Mouse (Mus musculus) v-Abl transformed pro-B cells (cell line): ENCODE data around the gene Ostf1.

ENCODE experiments used
- in situ Hi-C, 2 experiments: fragments of 400-800 bp; cut with MboI; formaldehyde crosslinking; loops; one replicate each; pipeline ENCODE4 v1.15.1; 2025; ENCODE audit not compliant: unreplicated experiment in 2 of 2

Ostf1 gene

DNA sequence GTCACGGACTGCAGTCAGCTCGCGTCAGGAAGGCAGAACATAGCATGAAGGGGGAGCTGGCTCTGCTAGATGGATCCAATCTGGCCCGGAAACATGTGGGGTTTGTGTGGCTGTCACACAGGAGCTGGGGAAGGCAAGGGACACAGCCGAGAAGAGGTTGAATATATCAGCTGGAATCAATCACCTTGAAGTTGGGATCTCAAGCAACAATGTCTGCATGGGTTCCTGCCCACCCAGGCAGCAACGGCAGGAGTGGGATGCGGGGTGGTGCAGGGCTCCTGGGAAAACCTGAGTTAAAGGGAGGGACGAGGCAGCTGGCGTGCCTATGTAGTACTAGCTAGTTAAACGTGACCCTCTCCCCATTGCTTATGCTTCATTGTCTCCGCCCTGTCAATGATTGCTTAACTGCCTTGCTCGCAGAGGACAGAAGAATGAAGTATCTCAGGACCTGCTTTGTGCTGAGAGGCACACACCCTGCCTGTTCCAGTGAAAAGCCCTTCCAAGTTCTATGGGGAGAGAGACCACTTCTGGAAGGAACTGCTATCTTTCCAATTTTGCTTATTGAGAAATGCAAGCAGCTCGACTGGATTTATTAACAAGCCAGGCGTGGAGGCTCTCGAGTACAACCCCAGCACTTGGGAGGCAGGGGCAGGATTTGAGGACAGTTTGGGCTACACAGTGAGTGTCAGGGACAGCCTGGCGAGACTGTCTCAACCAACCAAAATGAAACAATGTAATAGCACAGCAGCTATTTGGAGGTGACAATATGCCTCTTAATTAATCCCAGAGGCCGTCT, 53.2 kb downstream of the Ostf1 start:
- in situ Hi-C loops: no loop called here

DNA sequence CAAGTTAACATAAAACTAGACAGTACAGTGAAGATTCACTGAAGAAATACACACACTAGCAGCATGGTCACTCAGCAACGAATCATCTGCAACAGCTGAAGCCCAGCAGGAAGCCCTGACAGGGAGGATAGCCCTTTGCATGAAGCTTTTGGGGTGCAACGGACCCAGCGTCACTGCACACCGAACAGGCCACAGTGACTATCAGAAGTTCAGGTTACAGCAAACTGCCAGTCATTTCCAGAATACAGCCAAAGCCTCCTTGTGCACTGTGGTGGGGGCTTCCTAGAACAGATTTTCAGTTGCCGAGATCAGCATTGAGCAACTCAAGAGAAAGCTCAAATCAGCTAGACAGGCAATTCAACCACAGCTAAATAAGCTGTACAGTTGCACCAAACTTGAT, 54.3 kb downstream of the Ostf1 start:
- in situ Hi-C loops: no loop called here

DNA sequence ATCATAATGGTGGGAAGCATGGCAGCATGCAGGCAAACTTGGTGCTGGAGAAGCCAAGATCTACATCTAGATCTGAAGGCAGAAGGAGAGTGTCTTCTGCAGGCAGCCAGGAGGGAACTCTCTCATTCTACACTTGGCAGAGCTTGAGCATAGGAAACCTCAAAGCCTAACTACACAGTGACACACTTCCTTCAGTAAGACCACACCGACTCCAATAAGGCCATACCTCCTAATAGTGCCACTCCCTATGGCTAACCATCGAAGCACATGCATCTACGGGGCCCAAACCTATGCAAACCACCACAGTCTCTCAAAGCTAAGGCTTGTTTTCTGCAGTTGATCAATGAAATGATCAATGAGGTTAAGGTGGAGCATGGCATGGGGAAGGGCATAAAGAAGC, 55.7 kb downstream of the Ostf1 start:
- in situ Hi-C loops: no loop called here

DNA sequence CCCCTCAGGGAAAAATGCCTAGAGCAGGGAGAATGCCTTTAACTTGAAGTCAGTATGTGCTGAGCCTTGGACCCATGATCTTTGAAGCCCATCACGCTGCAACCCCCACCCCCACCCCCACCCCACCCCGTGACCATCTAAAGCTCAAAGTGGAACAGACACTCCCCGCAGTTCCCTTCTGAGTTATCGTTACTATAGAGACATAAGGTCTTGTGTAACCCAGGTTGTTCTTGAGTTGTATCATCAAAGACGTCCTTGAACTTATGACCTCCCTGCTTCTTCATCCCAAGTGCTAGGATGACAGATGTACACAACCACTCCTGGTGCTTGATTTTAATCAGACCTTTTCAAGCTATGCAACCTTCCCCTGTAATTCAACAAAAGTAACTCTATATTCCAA, 57.7 kb downstream of the Ostf1 start:
- in situ Hi-C loops: loop anchor here (25.0 kb wide), 2 partner anchors 263 to 1212 kb away; partner anchors contain the start of gene Gcnt1 (in 1 of the 2)

DNA sequence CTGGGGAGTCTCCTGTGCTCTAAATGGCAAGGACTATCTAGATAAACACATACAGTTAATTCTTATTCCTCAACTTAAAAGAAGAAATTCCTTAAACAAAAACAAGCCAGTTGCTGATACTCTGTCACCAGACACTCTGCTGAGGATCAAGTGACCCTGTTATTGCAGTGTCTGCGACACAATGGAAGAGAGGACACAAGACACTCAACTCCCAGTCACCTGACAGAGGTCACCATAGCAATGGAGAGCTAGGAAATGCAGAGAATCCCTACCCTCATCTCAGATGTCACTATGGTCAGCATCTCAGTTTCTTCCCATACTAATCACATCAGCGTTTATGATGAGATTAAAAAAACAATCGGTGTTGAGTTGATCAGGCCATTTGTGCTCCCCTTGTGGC, 58.2 kb downstream of the Ostf1 start:
- in situ Hi-C loops: loop anchor here (25.0 kb wide), 2 partner anchors 264 to 1211 kb away; partner anchors contain the start of gene Gcnt1 (in 1 of the 2)

DNA sequence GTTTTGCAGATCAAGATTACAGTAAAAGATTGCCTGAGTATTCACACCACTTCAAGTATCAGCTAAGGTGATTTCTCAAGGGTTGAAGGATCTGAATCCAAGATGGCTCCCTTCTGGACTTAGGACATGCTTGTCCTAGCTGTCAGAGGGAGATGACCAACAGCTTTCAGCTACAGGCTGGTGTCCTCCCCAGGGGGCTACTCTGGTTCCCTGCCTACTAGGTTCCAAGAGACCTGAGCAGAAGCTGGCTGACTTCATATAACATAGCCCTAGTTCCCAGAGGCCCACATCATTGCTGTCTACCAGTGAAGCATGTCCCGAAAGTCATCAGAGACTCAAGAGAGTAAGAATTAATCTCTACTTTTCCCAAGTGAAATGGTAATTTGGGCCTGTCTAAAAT, 62.1 kb downstream of the Ostf1 start:
- in situ Hi-C loops: loop anchor here (25.0 kb wide), 2 partner anchors 268 to 1207 kb away; partner anchors contain the start of gene Gcnt1 (in 1 of the 2)

DNA sequence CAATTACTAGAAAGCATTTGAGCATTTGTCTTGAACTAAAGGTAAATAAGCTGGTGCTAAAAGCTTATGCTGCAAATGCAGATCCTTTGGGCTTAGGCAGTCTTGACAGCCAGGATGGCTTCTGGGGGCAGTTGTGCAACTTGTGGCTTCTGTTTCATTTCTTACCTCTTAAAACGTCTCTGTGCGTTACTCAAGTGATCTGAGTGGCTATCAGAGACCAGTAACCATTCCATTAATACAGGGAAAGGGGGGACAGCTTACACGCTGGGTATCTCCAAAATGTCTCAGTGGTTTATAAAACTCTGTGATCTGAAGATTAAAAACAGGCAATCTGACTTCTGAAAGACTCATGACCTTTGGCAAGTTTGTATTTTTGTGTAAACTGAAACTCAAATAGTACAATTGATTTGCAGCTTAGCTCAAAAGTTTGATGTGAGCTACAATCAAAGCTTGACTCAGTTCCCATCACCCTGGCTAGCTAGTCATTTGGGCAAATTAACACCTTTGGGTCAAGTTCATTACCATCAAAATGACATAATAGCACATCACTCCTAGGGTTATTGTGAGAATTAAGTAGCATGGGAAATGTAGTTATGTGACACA, 62.7 kb downstream of the Ostf1 start:
- in situ Hi-C loops: loop anchor here (25.0 kb wide), 2 partner anchors 268 to 1207 kb away; partner anchors contain the start of gene Gcnt1 (in 1 of the 2)

DNA sequence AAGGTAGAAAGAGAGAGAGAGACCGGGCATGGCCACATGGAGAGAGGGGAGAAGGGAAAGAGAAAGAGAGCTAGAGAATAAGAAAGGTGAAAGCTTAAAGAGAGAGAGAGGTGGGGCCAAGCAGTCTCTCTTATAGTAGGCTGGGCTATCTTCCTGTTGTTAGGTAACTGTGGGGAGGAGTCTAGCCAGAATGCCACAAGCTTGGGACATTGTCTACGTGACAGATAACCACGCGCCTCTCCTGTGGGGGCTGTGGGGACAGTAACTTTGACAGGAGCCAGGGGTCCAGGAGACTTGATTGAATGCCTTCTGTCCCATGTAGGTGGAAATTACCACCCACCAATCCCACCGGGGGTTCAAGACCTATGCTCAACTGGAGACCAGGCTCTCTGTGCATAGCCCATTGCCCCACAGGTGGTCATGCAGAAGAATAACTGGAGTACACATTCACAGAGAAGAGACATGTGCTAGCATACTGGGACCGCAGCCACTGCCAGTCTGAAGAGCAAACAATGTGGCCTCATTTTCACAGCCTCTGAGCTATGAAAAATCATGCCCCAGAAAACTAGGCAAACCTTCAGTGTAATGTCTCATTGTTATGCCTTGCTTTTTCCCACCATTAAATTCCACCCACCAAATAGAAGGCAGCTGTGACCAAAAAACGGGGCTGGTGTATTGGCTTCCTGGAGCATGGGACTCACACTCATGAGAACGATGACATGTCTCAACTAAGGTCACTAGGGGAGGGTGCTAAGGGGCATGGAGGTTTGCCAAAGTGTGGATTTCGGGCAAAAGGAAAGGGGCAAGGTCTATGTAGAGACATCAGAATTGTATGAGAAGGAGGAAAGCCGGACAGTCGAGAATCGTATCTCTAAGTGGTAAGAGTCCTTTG, 63.4 kb downstream of the Ostf1 start:
- in situ Hi-C loops: loop anchor here (25.0 kb wide), 2 partner anchors 269 to 1206 kb away; partner anchors contain the start of gene Gcnt1 (in 1 of the 2)

DNA sequence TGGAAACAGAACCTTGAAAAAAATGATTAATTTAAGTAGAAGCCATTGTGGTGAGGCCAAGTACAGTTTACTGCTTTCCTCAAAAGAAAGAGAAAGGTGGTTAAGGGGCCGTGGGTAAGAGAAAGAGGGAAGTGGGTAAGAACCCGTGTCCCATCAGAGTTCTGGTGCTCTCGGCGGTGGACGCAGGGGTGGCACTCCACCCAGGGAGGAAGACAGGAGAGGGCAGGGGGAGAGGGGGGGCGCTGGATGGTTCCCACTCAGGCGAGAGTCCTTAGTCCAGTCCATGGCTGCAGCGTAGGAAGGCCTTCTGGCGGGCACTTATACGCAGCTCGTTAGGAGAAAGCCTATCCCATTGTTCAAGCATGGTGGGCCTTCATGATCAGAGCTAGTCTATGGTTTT, 64.1 kb downstream of the Ostf1 start:
- in situ Hi-C loops: loop anchor here (25.0 kb wide), 2 partner anchors 270 to 1205 kb away; partner anchors contain the start of gene Gcnt1 (in 1 of the 2)

DNA sequence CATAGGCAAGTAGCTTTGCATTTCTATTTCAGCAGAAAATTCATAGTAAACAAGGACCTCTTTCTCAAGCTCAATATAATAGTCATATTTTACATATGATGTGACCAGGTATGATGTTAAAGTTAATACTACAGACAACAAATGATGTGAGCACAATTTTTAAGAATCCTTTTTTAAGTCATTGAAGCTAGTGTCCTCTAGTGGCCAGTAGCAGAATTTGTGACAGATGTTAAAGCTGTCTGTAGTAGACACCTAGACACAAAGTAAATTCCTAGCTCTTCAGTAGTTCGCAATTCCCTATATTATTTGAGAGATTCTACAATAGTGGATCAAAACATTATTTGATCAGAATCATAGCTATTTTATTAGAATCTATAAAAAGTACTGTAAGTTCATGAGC, 73.9 kb downstream of the Ostf1 start:
- in situ Hi-C loops: loop anchor here (25.0 kb wide), 2 partner anchors 280 to 1195 kb away; partner anchors contain the start of gene Gcnt1 (in 1 of the 2)

DNA sequence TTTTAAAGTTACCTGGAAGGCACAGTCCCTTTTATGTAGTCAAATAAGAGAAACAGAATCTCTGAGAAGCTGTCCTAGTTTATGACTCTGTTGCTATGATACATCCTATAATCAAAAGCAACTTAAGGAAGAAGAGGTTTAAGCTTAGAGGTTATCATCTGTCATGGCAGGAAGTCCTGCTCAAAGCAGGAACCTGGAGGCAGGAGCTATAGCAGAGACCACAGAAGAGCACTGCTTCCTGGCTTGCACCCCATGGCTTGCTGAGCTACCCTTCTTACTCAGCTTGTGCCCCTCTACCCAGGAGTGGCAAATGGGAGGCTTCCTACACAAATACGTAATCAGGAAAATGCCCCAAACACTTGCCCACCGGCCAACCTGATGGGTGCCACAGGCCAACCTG, 76.0 kb downstream of the Ostf1 start:
- in situ Hi-C loops: loop anchor here (25.0 kb wide), 2 partner anchors 282 to 1193 kb away; partner anchors contain the start of gene Gcnt1 (in 1 of the 2)

DNA sequence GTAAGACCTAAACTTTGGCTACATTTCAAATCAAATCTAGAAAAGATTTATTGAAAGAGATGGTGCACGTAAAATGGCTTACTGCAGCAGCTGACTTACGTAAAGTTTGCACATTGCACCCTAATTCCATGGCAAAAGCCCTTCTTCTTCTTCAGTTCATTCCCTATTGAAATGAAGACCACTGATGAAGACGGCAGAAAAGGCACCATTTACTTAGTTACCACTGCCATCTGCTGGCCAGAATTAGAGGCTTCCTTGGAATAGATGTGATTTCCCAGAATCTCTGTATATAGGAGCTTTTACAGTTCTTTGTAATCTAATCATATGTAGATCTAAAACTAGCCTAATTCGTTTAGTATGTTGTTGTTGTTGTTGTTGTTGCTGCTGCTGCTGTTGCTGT, 83.0 kb downstream of the Ostf1 start:
- in situ Hi-C loops: loop anchor here (5.0 to 25.0 kb wide), 3 partner anchors 1174 to 1736 kb away; partner anchors contain the start of gene Gcnt1 (in 1 of the 2)
